Mouse (Mus musculus) embryonic facial prominence, embryonic 11.5 days (tissue): ENCODE data around the gene Gfpt2. TPM values are rescaled to one million over a fixed set of nuclear protein-coding genes. Genes with fewer than 3 reads are reported as not detected.

Experiments
- ATAC-seq: fragments of 200-750 bp; cut with Nextera tagmentation; replicated peaks from 2 replicates; pipeline ENCODE4 v1.8.0; 2017; ENCODE audit warnings: low read depth; ENCODE audit not compliant: insufficient number of reproducible peaks, low FRiP score, low TSS enrichment
- DNase-seq: peaks from one replicate; pipeline ENCODE4 v3.0.0-alpha.2; 2015; ENCODE audit warnings: low spot score
- H3K27ac ChIP-seq: fragments of 300-500 bp; sonication (generic); replicated peaks from 2 replicates; pipeline ENCODE4 v1.5.1; 2014; ENCODE audit warnings: mild to moderate bottlenecking, low read depth, low read length, control low read depth
- H3K27me3 ChIP-seq: fragments of 300-500 bp; sonication (generic); 2 replicates; pipeline ENCODE4 v1.6.1; 2014; ENCODE audit warnings: mild to moderate bottlenecking, low read length, moderate library complexity, mixed read lengths; ENCODE audit not compliant: control insufficient read depth, insufficient read depth
- H3K36me3 ChIP-seq: fragments of 300-500 bp; sonication (generic); replicated peaks from 2 replicates; pipeline ENCODE4 v1.6.1; 2014; ENCODE audit warnings: low read depth, mild to moderate bottlenecking, low read length, moderate library complexity, mixed read lengths; ENCODE audit not compliant: control insufficient read depth, insufficient read depth
- H3K4me1 ChIP-seq: fragments of 300-500 bp; sonication (generic); 2 replicates; pipeline ENCODE4 v1.6.1; 2014; ENCODE audit warnings: low read length, mixed read lengths; ENCODE audit not compliant: control insufficient read depth, insufficient read depth
- H3K4me2 ChIP-seq: fragments of 300-500 bp; sonication (generic); 2 replicates; pipeline ENCODE4 v1.6.1; 2014; ENCODE audit warnings: low read depth, mild to moderate bottlenecking, control low read depth, low read length, moderate library complexity
- H3K4me3 ChIP-seq: fragments of 300-500 bp; sonication (generic); 2 replicates; pipeline ENCODE4 v1.5.1; 2014; ENCODE audit warnings: low read depth, low read length, control low read depth
- H3K9ac ChIP-seq: fragments of 300-500 bp; sonication (generic); replicated peaks from 2 replicates; pipeline ENCODE4 v1.6.1; 2014; ENCODE audit warnings: mild to moderate bottlenecking, control low read depth, low read length
- H3K9me3 ChIP-seq: fragments of 300-500 bp; sonication (generic); replicated peaks from 2 replicates; pipeline ENCODE4 v1.6.1; 2016; ENCODE audit warnings: mild to moderate bottlenecking, low read length, inconsistent platforms, mixed read lengths; ENCODE audit not compliant: control insufficient read depth
- WGBS: fragments of 180-500 bp; shearing (Covaris S2); extraction: QIAGEN DNeasy Blood & Tissue Kit; methylation state at CpG from one replicate; pipeline ENCODE4 v1.1.7; 2014; 5-methylcytosine and 5-hydroxymethylcytosine counted together
- microRNA-seq: library from miRNA; unstranded; fragments of <30 nt; microRNA quantifications from one replicate; pipeline ENCODE4, GENCODE M21; 2016; ENCODE audit warnings: borderline number of aligned reads
- polyA plus RNA-seq: library from polyadenylated mRNA; unstranded; fragments of >200 nt; fragmentation: Nextera tagmentation; extraction: Ambion mirVana; gene quantifications from 2 replicates; pipeline ENCODE4 v1.2.1, GENCODE M21; 2014

Gene Gfpt2
- polyA plus RNA-seq, 1 experiment from 2014 or later = 28.1 TPM

DNA sequence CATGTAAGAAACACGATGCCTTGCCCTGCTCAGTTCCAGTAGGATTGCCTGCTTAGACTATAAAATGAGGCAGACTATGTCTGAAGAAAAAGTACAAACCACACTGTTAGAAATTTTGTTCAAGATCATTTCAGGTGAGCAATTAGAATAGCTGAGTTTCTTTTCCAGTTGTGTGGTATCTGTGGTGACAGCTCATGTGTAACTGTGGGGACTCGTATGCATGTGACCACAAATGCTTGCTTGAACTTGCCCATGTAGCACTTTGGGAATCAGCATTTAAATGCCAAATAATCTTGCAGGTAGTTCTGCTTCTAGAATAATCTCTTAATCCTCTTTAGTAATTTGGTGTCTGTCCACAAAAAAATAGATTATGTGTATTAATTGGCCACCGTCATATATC is 89.4 kb downstream of the Gfpt2 start:
- Histone ChIP-seq H3K4me1 (no peaks in the 10 kb centered on the region), H3K9ac (no peak overlapping the region), H3K4me2 (no peak overlapping the region), H3K36me3 (no peaks in the 10 kb centered on the region; the same call in 1 of the 2 replicates), H3K9me3 (no peaks in the 10 kb centered on the region), H3K27ac (no peak overlapping the region), H3K4me3 (no peak overlapping the region), H3K27me3 (no peaks in the 10 kb centered on the region)
- WGBS = 90% methylated on average over 3 of the region's 3 CpGs
- ATAC-seq (no peak), DNase-seq (no peak)

Small RNA genes lying within 50 kb of the gene (microRNA-seq; reads per million reads assigned to microRNA genes)
- not detected for gene Gm23813

Other genes with a start within 250 kb of the Gfpt2 start
- not detected in 2 replicates for gene Olfr1380, start 237.3 kb upstream of the Gfpt2 start, polyA plus RNA-seq
- gene Flt4, start 184.9 kb upstream of the Gfpt2 start, polyA plus RNA-seq = 3.6 and 4.2 TPM in 2 replicates
- gene Scgb3a1, start 130.6 kb upstream of the Gfpt2 start, polyA plus RNA-seq = not detected in 2 replicates
- 49.9 and 56.5 TPM in 2 replicates for gene Cnot6, start 81.5 kb upstream of the Gfpt2 start, polyA plus RNA-seq
- gene Mapk9, start 52.6 kb downstream of the Gfpt2 start, polyA plus RNA-seq = 43.1 and 43.7 TPM in 2 replicates
- gene Rasgef1c, start 107.7 kb downstream of the Gfpt2 start, polyA plus RNA-seq = 0.29 and 0.91 TPM in 2 replicates
- 86.0 and 98.2 TPM in 2 replicates for gene Rnf130, start 231.2 kb downstream of the Gfpt2 start, polyA plus RNA-seq